Mouse (Mus musculus): Measurements from ENCODE around the gene Plaur. TPM values are rescaled to one million over a fixed set of nuclear protein-coding genes. Genes with fewer than 3 reads are reported as not detected.

Plaur gene
- total and polyA plus RNA-seq, 2 experiments from 2014 or later: 1.2 to 1.3 TPM

DNA sequence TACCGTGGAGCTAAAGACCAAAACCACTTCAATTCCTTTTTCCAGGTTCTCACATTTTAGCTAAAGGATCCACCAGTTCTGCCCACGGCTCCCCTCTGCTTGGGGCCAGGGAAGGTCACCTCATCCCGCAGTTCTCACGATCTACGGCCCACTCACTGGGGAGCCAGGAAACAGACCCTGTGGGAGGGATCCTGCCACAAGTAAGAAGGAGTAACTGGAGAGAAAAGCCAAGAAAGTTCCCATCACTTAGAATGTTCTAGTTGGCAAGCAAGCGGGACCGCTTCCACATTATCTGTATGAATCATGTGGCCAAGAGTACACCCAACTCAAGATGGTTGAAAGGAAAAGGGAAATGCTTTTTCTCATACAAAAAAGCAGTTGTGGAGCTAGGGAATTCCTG lies 14.6 kb downstream of the Plaur start:
- ATAC-seq: no peak
- H3K4me2 ChIP-seq (ENCODE audit: low read depth): no peak overlapping the region
- H3K27me3 ChIP-seq (ENCODE audit: insufficient read depth, low read length): no peaks in the 10 kb centered on the region
- no peaks in the 10 kb centered on the region for H3K9me3 ChIP-seq (ENCODE audit: low read length)
- H3K36me3 ChIP-seq (ENCODE audit: insufficient read depth): no peaks in the 10 kb centered on the region
- no peak overlapping the region for H3K4me3 ChIP-seq (ENCODE audit: low read depth, low read length)
- no peak for TF ChIP-seq CTCF (IDR thresholded peaks at IDR 0.05; ENCODE audit: low read depth)
- no peak overlapping the region for H3K9ac ChIP-seq
- peaks cover 14% of the 10 kb centered on the region; the same call in 1 of the 2 replicates for H3K4me1 ChIP-seq (ENCODE audit: insufficient read depth)
- WGBS: 85% methylated on average over 7 of the region's 7 CpGs
- no peak overlapping the region for H3K27ac ChIP-seq (ENCODE audit: low read depth, low read length)
- no peak for DNase-seq

DNA sequence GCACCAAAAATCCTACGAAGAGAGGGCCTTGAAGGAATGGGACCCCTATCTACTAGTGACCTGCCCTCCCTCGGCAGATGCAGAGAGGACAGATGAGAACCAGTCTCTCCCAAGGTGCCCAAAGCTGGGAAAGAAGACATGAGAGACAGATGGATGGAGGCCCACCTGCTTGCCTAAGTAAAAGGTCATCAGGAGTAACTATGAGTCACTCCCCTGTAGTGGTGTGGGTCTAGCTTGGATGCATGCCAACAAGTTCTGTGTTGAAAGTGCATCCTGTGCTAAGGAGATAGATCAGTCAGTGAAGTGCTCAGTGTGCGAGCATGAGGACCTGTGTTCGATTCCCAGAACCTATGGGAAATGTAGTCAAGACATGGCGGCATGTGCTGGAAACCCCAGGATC lies 16.6 kb downstream of the Plaur start:
- Histone ChIP-seq H3K36me3 (ENCODE audit: insufficient read depth) (no peaks in the 10 kb centered on the region), H3K9ac (no peak overlapping the region), H3K4me1 (ENCODE audit: insufficient read depth) (peaks cover 14% of the 10 kb centered on the region; the same call in 1 of the 2 replicates), H3K4me3 (ENCODE audit: low read depth, low read length) (no peak overlapping the region), H3K27ac (ENCODE audit: low read depth, low read length) (no peak overlapping the region), H3K9me3 (ENCODE audit: low read length) (no peaks in the 10 kb centered on the region), H3K27me3 (ENCODE audit: insufficient read depth, low read length) (no peaks in the 10 kb centered on the region), H3K4me2 (ENCODE audit: low read depth) (no peak overlapping the region)
- ATAC-seq (no peak), DNase-seq (no peak)
- TF ChIP-seq CTCF (IDR thresholded peaks at IDR 0.05; ENCODE audit: low read depth): no peak
- WGBS: 91% methylated on average over 5 of the region's 5 CpGs

DNA sequence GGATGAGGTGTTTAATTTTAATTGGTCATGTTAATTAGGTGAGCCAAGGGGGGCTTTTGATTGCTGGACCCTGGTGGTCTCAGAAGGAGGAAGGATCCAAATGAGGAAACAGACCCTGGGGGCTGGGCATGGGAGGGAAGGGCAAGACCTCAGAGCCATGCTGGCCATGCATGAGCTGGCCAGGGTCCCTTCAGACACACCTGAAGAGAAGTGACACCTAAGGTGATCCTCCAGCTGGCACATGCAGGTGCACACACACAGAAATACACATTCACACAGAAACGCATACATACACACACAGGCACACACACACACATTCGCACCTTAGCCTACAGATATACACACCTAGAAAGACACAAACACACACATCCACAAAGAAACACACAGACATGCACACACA lies 17.4 kb downstream of the Plaur start:
- no peak for ATAC-seq
- WGBS: 86% methylated on average over 2 of the region's 2 CpGs
- H3K9ac ChIP-seq: no peak overlapping the region

DNA sequence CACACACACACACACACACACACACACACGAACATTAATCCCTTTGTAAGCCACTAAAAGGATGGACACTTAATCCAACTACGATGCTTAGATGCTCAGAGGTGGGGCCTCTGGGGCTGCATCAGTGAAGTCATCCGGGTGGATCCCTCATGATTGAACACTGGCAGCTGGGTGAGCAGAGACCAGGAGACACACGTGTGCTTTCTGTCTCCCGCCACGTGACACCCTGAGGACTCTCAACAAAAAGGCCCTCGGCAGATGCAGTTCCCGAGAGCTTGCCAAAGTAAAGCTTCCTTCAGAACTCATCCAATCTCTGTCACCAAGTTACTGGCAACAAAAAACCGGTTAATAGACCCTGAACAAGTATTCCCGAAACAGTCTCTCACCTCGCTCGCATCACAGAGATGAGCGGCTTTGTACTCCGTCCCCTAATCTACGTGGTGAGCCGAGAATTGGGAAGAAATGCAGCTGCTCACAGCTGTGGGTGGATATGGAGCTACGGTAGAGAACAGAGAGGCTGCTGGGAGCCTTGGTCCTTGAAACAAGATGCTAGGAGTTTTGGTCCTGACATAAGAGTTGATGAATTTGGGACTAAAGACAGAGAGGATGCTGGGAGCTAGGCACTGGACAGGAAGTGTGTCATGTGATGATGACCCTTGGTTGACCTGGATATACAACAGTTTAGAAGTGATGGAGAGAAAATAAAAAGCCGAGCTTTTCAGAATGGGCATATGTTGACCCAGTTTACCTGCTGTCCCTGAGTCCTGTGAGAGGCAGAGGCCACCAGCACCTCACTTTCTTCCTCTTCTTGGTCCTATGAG lies 18.0 kb downstream of the Plaur start:
- no peak for ATAC-seq
- Histone ChIP-seq H3K27me3 (ENCODE audit: insufficient read depth, low read length) (no peaks in the 10 kb centered on the region), H3K4me3 (ENCODE audit: low read depth, low read length) (peak overlapping the region; percentile 76), H3K36me3 (ENCODE audit: insufficient read depth) (no peaks in the 10 kb centered on the region), H3K9ac (peak overlapping the region; percentile 87; the same call in 1 of the 2 replicates), H3K27ac (ENCODE audit: low read depth, low read length) (0 out of 2 replicates have a peak overlapping the region, but pooled peaks have one; percentile 15), H3K4me1 (ENCODE audit: insufficient read depth) (peaks cover 18% of the 10 kb centered on the region), H3K9me3 (ENCODE audit: low read length) (no peaks in the 10 kb centered on the region), H3K4me2 (ENCODE audit: low read depth) (peak overlapping the region; percentile 77)
- WGBS: 47% methylated on average over 18 of the region's 18 CpGs
- DNase-seq: no peak
- TF ChIP-seq CTCF (IDR thresholded peaks at IDR 0.05; ENCODE audit: low read depth): no peak

More for the DNA sequence above, 17.4 kb downstream of the Plaur start:
- Histone ChIP-seq H3K36me3 (ENCODE audit: insufficient read depth) (no peaks in the 10 kb centered on the region), H3K27me3 (ENCODE audit: insufficient read depth, low read length) (no peaks in the 10 kb centered on the region), H3K4me2 (ENCODE audit: low read depth) (no peak overlapping the region), H3K4me1 (ENCODE audit: insufficient read depth) (peaks cover 22% of the 10 kb centered on the region), H3K4me3 (ENCODE audit: low read depth, low read length) (no peak overlapping the region), H3K27ac (ENCODE audit: low read depth, low read length) (no peak overlapping the region), H3K9me3 (ENCODE audit: low read length) (no peaks in the 10 kb centered on the region)
- no peak for TF ChIP-seq CTCF (IDR thresholded peaks at IDR 0.05; ENCODE audit: low read depth)
- no peak for DNase-seq

DNA sequence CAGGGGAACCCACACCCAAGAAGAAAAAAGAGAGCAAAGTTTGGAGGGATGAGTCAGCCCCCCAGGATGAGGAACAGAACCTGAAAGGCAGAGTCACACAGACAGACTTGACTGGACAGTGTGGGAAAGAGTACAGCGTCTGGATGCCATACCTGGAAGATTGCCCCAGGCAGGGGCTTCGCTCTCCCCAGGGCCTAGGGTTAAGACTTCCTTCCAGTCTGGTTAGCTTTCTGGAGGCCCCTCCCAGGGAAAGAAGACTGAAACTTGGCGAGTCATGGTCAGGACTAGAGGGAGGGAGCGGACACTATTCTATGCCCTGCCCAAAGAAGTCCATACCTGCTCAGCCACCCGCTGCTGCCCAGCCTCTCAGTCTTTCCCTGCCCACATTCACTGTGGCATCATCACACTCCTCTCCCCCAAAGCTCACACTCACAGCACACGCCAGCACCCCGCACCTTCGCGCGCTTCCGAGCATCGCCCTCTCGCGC lies 18.7 kb downstream of the Plaur start:
- TF ChIP-seq CTCF (IDR thresholded peaks at IDR 0.05; ENCODE audit: low read depth): no peak
- peak overlapping the region; percentile 76 for H3K4me3 ChIP-seq (ENCODE audit: low read depth, low read length)
- peak overlapping the region; percentile 89 for H3K27ac ChIP-seq (ENCODE audit: low read depth, low read length)
- H3K27me3 ChIP-seq (ENCODE audit: insufficient read depth, low read length): no peaks in the 10 kb centered on the region
- ATAC-seq (no peak; the same call in 1 of the 2 replicates), DNase-seq (no peak)
- H3K4me2 ChIP-seq (ENCODE audit: low read depth): peak overlapping the region; percentile 77
- WGBS: 10% methylated on average over 14 of the region's 14 CpGs
- no peaks in the 10 kb centered on the region for H3K36me3 ChIP-seq (ENCODE audit: insufficient read depth)
- peak overlapping the region; percentile 87 for H3K9ac ChIP-seq
- H3K9me3 ChIP-seq (ENCODE audit: low read length): no peaks in the 10 kb centered on the region
- H3K4me1 ChIP-seq (ENCODE audit: insufficient read depth): peaks cover 25% of the 10 kb centered on the region

DNA sequence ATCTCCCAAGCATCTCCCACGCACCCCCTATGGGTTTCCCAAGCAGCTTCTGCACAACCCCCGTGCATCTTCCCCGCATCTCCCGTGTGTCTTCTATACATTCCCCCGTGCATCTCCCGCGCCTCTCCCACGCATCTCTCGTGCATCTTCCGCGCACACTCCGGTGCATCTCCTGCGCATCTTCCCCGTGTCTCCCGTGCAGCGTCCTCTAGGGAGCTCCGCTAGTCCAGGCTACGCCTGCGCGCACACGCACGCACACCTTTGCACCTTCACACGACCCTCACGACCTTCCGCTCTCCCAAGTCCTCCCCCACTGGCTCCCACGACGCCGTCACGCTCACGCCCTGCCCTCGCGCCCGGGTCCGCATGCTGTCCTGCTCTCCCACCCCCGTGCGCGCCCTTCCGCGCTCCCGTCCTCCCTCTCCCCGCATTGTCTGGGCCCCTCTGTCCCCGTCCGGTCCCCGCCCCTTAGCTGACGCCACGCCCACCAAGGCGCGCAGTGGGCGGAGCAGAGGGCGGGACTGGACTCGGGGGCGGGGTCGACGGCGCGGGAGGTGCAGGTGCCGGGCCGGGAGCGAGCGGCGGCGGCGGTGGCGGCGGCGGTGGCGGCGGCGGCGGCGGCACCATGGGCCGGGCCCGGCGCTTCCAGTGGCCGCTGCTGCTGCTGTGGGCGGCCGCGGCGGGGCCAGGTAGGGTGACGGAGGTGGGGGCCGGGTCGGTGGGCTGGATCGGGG lies 19.4 kb downstream of the Plaur start, which contains the start of gene Cadm4:
Gene Cadm4 (plus strand): TSS at position 550 of the 734 bp plus-strand sequence.
- H3K9ac ChIP-seq: peak within 1 kb of the TSS; percentile 87
- H3K27ac ChIP-seq (ENCODE audit: low read depth, low read length): peak within 1 kb of the TSS; percentile 89
- H3K4me2 ChIP-seq (ENCODE audit: low read depth): peak within 1 kb of the TSS; percentile 77
- H3K9me3 ChIP-seq (ENCODE audit: low read length): no peaks in the 10 kb centered on the region
- peak; percentile 54 for TF ChIP-seq CTCF (IDR thresholded peaks at IDR 0.05; ENCODE audit: low read depth)
- H3K4me1 ChIP-seq (ENCODE audit: insufficient read depth): peaks cover 26% of the 10 kb centered on the region
- 4% methylated on average over 59 of the region's 83 CpGs for WGBS
- no peaks in the 10 kb centered on the region for H3K36me3 ChIP-seq (ENCODE audit: insufficient read depth)
- no peaks in the 10 kb centered on the region for H3K27me3 ChIP-seq (ENCODE audit: insufficient read depth, low read length)
- ATAC-seq: peak; percentile 86
- peak within 1 kb of the TSS; percentile 76 for H3K4me3 ChIP-seq (ENCODE audit: low read depth, low read length)
- peak; percentile 95 for DNase-seq
